Mouse (Mus musculus) 3134 (cell line): Measurements from ENCODE around the gene Reg3g.
"Not testable (repeated sequence)": the region's sequence is repeated elsewhere in the genome, so short reads cannot be mapped to it uniquely, and the experiment has no call there.

Source experiments
- DNase-seq: peaks from one replicate; pipeline ENCODE4 v3.0.0-alpha.2; 2011; ENCODE audit warnings: low spot score; ENCODE audit not compliant: insufficient read length; ENCODE audit errors: extremely low read depth

Gene Reg3g

GRCm38 (mm10) chr6:78468772-78469171 lies at the start of gene Reg3g:
TSS of gene Reg3g (minus strand) at chr6:78468872.
- no peak for DNase-seq

GRCm38 (mm10) chr6:78515777-78516446 lies 47.2 kb upstream of the Reg3g start:
- no peak for DNase-seq

- no peak for DNase-seq
These were observed 44.2 kb upstream of the Reg3g start for GRCm38 (mm10) chr6:78512833-78513232.

- DNase-seq, result no peak
These were observed 41.7 kb upstream of the Reg3g start for GRCm38 (mm10) chr6:78510173-78510900.

- DNase-seq, result no peak
These were observed 37.1 kb upstream of the Reg3g start for GRCm38 (mm10) chr6:78505745-78506144.

- no peak for DNase-seq
These were observed 26.0 kb upstream of the Reg3g start for GRCm38 (mm10) chr6:78494633-78495032.

GRCm38 (mm10) chr6:78469287-78469686 lies 615 bp upstream of the Reg3g start:
- no peak for DNase-seq

- no peak for DNase-seq
These were observed 5.4 kb downstream of the Reg3g start for GRCm38 (mm10) chr6:78463266-78463665.

GRCm38 (mm10) chr6:78462360-78462759 lies 6.3 kb downstream of the Reg3g start:
- DNase-seq, result no peak

GRCm38 (mm10) chr6:78460191-78460825 lies 8.4 kb downstream of the Reg3g start:
- no peak for DNase-seq

- DNase-seq, result no peak
These were observed 15.9 kb downstream of the Reg3g start for GRCm38 (mm10) chr6:78452804-78453203.

GRCm38 (mm10) chr6:78448409-78448808 lies 20.3 kb downstream of the Reg3g start:
- no peak for DNase-seq

- no peak for DNase-seq
These were observed 21.5 kb downstream of the Reg3g start for GRCm38 (mm10) chr6:78447202-78447601.

- no peak for DNase-seq
These were observed 43.2 kb downstream of the Reg3g start for GRCm38 (mm10) chr6:78425497-78425896.

- DNase-seq, result not testable (repeated sequence)
These were observed 46.3 kb downstream of the Reg3g start, which contains the start of gene Reg1 for GRCm38 (mm10) chr6:78422411-78422810. TSS of gene Reg1 (plus strand) at chr6:78422711.
